Mouse (Mus musculus) megakaryocyte, embryonic 14.5 days (primary cell): Measurements from ENCODE around the gene Smyd3. TPM values are rescaled to one million over a fixed set of nuclear protein-coding genes. Genes with fewer than 3 reads are reported as not detected.

Experiments used
- H3K27me3 ChIP-seq: replicated peaks from 2 replicates; pipeline ENCODE3; 2012; ENCODE audit warnings: inconsistent platforms
- H3K36me3 ChIP-seq: replicated peaks from 2 replicates; pipeline ENCODE3; 2012; ENCODE audit warnings: low read length, inconsistent platforms, mixed read lengths
- H3K4me1 ChIP-seq: 2 replicates; pipeline ENCODE4 v1.6.1; 2012; ENCODE audit warnings: inconsistent platforms
- H3K4me3 ChIP-seq: replicated peaks from 2 replicates; pipeline ENCODE3; 2012; ENCODE audit warnings: moderate library complexity, mild to moderate bottlenecking, inconsistent platforms
- H3K9me3 ChIP-seq: 2 replicates; pipeline ENCODE4 v1.6.1; 2012; ENCODE audit warnings: inconsistent platforms
- FLI1 ChIP-seq: IDR thresholded peaks from 2 replicates; pipeline ENCODE4 v1.6.1; 2012; ENCODE audit warnings: low read length, inconsistent platforms, mixed read lengths
- GATA1 ChIP-seq: IDR thresholded peaks from 3 replicates; pipeline ENCODE4 v1.6.1; 2012; ENCODE audit warnings: mixed read lengths, low read length, inconsistent platforms, borderline replicate concordance
- polyA plus RNA-seq: library from polyadenylated mRNA; stranded (reverse); fragments of >175 nt; gene quantifications from 2 replicates; pipeline ENCODE4 v1.2.3, GENCODE M21; 2012; ENCODE audit warnings: low replicate concordance; ENCODE audit not compliant: insufficient read depth

The Smyd3 gene
- polyA plus RNA-seq, 1 experiment: 2.4 TPM

DNA sequence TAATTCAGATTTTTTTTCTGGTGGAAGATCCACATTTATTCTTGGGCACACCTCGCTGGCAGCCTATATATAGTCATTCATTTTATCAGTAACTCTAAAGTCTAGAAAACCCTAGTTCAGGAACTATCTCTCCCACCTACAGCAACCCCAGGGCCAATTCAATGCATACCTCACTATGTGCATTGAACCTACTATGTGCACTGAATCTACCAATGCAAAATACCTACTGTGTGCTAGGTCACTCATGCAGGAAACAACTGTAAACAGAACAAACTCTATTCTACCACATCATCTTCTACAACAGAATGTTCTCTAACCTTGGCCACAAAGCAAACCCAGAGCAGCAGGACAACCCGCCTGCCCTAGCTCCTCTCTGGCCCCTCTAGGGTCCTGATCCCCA is 484.9 kb downstream of the Smyd3 start:
- no peaks in the 10 kb centered on the region for H3K36me3 ChIP-seq
- TF ChIP-seq GATA1: no peak
- TF ChIP-seq FLI1: no peak
- H3K4me3 ChIP-seq: no peak overlapping the region
- H3K27me3 ChIP-seq: no peaks in the 10 kb centered on the region
- no peaks in the 10 kb centered on the region for H3K4me1 ChIP-seq
- H3K9me3 ChIP-seq: no peaks in the 10 kb centered on the region

DNA sequence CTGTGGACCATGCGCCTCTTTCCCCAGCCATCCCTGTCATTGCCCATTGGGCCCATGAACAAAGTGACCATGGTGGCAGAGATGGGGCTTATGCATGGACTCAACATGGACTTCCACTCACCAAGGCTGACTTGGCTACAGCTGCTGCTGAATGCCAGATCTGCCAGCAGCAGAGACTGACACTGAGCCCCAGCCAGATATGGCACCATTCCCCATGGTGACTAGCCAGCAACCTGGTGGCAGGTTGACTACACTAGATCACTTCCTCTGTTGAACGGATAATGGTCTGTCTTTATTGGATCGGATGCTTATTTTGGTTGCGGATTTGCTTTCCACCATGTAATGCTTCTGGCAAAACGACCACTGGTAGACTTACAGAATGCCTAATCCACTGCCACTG is 486.3 kb downstream of the Smyd3 start:
- TF ChIP-seq FLI1: no peak
- TF ChIP-seq GATA1: no peak
- H3K27me3 ChIP-seq: no peaks in the 10 kb centered on the region
- no peak overlapping the region for H3K4me3 ChIP-seq
- no peaks in the 10 kb centered on the region for H3K4me1 ChIP-seq
- H3K36me3 ChIP-seq: no peaks in the 10 kb centered on the region
- no peaks in the 10 kb centered on the region for H3K9me3 ChIP-seq

DNA sequence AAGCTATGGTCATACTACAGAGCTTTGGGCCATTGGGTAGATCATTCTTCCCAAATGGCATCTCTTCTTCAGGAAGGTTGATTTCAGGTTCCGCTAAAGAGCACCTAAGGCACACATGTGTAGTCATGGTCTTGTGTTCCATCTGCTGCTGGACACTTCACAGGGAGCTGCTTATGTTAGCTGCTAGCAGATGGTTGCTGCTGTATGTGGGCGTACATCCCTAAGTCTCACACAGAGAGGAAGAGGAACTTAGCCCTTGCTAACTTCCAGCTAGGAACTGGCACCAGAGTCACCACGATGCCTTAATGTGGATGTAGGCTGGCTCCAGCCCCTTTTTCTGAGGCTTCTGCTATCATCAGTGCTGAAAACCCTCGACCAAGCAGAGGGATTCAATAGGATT is 491.2 kb downstream of the Smyd3 start:
- Histone ChIP-seq H3K4me3 (no peak overlapping the region), H3K27me3 (no peaks in the 10 kb centered on the region), H3K4me1 (no peaks in the 10 kb centered on the region), H3K36me3 (no peaks in the 10 kb centered on the region), H3K9me3 (no peaks in the 10 kb centered on the region)
- no peak for TF ChIP-seq GATA1
- TF ChIP-seq FLI1: no peak

DNA sequence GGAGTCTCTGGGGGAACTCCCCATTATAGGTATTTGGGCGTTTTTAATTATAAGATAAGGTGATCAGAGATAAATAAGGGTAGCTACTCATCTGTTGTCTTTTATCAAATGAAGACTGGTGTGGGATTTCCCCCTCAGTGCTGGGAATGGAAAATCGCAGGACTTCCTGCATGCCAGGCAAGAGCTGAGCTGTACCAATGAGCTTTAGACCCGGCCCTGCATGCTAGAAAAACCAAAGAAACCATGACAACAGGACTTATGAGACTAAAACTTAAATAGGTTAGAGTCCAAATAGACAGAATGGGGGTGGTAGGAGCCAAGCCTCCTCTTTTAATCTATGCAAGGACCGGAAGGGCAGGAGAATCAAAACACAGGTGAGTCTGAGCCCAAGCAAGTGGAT is 492.7 kb downstream of the Smyd3 start:
- H3K36me3 ChIP-seq: no peaks in the 10 kb centered on the region
- H3K4me1 ChIP-seq: no peaks in the 10 kb centered on the region
- peaks cover 5% of the 10 kb centered on the region; the same call in 1 of the 2 replicates for H3K9me3 ChIP-seq
- no peaks in the 10 kb centered on the region for H3K27me3 ChIP-seq
- H3K4me3 ChIP-seq: no peak overlapping the region
- TF ChIP-seq GATA1 (no peak), FLI1 (no peak)

DNA sequence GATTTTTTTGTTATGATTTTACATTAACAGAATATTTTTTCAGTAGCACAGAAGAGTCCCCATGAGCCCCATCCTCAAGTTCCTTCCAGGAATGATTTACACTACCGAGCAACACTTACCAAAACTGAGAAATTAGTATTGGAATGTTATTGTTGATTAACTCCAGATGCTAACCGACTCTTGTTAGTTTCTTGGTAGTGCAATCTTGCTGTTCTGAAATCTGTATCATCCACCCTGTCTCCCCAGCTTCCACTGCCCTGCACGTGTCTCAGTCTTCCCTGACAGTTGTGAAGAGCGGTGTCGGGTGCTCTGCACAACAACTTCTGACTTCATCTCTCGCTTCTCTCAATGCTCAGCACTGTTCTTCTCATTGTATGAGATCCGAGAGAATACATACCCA is 494.4 kb downstream of the Smyd3 start:
- Histone ChIP-seq H3K27me3 (no peaks in the 10 kb centered on the region), H3K4me1 (no peaks in the 10 kb centered on the region), H3K36me3 (no peaks in the 10 kb centered on the region), H3K4me3 (no peak overlapping the region), H3K9me3 (peaks cover 7% of the 10 kb centered on the region; the same call in 1 of the 2 replicates)
- TF ChIP-seq FLI1 (no peak), GATA1 (no peak)

DNA sequence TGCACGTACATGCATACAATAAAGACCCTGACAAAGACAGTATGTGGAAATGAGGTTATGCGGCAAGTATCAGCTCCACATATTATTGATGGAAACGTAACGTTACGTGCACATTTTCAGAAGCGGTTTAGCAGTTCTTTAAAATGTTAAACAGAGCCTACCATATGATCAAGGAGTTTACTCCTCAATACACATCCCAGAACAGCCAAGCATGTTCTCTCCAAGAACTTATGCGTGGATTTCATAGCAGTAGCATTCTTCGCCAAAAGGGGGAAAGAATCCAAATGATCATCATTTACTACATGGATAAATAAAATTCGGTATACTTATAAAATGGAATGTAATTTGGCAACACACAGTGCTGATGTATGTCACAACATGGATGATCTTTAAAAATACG is 500.4 kb downstream of the Smyd3 start:
- Histone ChIP-seq H3K9me3 (peaks cover 7% of the 10 kb centered on the region; the same call in 1 of the 2 replicates), H3K36me3 (no peaks in the 10 kb centered on the region), H3K4me1 (no peaks in the 10 kb centered on the region), H3K27me3 (no peaks in the 10 kb centered on the region), H3K4me3 (no peak overlapping the region)
- TF ChIP-seq GATA1: no peak
- no peak for TF ChIP-seq FLI1

DNA sequence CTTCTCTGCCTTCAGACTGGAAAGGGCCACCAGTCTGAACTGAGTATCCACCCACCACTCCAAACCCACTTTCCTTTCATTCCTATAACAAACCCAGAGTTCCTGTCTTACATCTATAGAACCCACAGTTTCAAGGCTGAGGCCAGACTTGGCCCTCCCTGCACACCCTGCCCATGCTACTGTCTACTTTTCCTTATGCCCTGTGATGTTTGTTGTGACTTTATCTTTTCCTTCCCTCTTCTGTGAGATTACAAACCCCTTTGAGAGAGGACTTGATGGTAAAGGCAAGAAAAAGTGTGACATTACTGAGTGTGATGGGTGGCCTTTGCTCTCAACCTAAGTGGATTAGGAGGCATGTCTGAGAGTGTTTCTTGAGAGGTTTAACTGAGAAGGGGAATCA is 504.8 kb downstream of the Smyd3 start:
- TF ChIP-seq GATA1: no peak
- TF ChIP-seq FLI1: no peak
- H3K27me3 ChIP-seq: no peaks in the 10 kb centered on the region

DNA sequence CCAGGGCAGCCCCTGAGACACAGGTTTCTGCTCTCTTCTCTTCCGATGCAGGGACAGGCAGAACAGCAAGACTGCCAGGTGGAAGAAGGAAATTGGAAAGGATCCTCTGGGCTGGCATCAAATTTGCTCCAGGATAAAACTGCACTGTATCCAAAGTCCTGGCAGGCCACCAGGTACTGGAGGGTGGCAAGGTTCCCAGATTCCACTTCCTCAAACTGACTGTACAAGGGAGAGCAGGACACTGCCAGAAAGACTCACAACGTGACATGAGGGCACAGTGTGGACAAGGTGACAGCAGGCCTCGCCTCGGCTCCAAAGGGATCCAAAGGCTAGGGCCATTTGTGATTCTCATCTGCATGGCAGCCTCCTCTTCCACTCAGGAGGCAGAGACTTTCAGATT is 505.6 kb downstream of the Smyd3 start:
- TF ChIP-seq FLI1 (no peak), GATA1 (no peak)
- no peaks in the 10 kb centered on the region for H3K36me3 ChIP-seq
- H3K4me3 ChIP-seq: no peak overlapping the region
- H3K27me3 ChIP-seq: no peaks in the 10 kb centered on the region
- no peaks in the 10 kb centered on the region for H3K9me3 ChIP-seq
- H3K4me1 ChIP-seq: peaks cover 10% of the 10 kb centered on the region

More for the DNA sequence above, 504.8 kb downstream of the Smyd3 start:
- no peak overlapping the region for H3K4me3 ChIP-seq
- no peaks in the 10 kb centered on the region for H3K9me3 ChIP-seq
- no peaks in the 10 kb centered on the region for H3K36me3 ChIP-seq
- H3K4me1 ChIP-seq: peaks cover 10% of the 10 kb centered on the region

DNA sequence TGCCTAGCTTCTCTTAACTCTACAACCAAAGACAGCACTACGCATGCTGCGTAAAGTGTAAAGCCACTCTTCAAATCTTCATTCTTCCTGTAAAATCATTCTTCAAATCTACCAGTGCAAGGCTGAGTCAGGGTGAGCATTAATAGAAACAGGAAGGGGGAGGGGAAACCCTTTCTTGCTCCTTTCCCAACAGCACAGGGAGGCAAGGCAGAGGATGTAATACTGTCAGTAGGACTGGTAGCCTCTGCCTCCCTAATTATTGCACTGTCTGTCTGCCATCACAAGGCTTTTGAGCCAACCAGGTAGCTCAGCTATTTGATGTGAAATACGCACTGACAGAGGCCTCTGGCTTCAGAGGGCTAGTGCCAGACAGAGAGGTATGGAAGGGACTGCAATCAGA is 507.1 kb downstream of the Smyd3 start:
- Histone ChIP-seq H3K36me3 (no peaks in the 10 kb centered on the region), H3K4me3 (peak overlapping the region; percentile 33), H3K9me3 (no peaks in the 10 kb centered on the region), H3K27me3 (no peaks in the 10 kb centered on the region), H3K4me1 (peaks cover 10% of the 10 kb centered on the region)
- no peak for TF ChIP-seq FLI1

DNA sequence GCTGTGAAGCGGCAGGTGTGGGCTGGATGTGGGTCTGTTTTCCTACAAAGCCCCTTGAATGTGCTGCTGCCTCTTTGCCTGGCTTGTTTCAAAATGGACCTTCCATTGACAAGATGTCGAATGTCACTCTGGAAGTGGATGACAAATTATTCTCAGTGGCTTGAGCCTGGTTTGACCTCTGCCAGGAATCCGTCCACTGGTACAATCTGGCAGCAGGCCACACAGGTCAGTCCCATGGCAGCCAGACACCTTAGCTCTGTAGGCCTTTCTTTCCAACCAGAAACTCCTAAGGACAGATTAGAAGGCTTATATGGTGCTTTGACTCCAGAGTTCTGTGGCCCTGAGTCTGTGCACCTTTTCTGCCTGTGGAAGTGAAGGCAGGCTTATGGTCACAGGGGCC is 507.9 kb downstream of the Smyd3 start:
- no peaks in the 10 kb centered on the region for H3K27me3 ChIP-seq
- H3K9me3 ChIP-seq: peaks cover 5% of the 10 kb centered on the region; the same call in 1 of the 2 replicates
- H3K36me3 ChIP-seq: no peaks in the 10 kb centered on the region
- no peak for TF ChIP-seq GATA1
- no peak for TF ChIP-seq FLI1
- H3K4me3 ChIP-seq: no peak overlapping the region
- H3K4me1 ChIP-seq: peaks cover 10% of the 10 kb centered on the region
